Mouse (Mus musculus) common myeloid progenitor, adult 5-6 weeks (primary cell): Measurements from ENCODE around the gene Cadps2. TPM values are rescaled to one million over a fixed set of nuclear protein-coding genes. Genes with fewer than 3 reads are reported as not detected.

Experiments used
- ATAC-seq: replicated peaks from 2 replicates; pipeline ENCODE4 v1.8.0; 2016; ENCODE audit warnings: low read depth, mild to moderate bottlenecking, moderate TSS enrichment, inconsistent platforms; ENCODE audit not compliant: poor library complexity, severe bottlenecking
- total RNA-seq: library from RNA; stranded (forward); fragments of 200-1000, 187-1606 nt; gene quantifications from 2 replicates; pipeline ENCODE4 v1.2.3, GENCODE M21; 2017

Gene Cadps2
- total RNA-seq, 1 experiment from 2014 or later = 2.4 TPM

- ATAC-seq = no peak
Measured at GRCm38 (mm10) chr6:23386711-23387110, 452.5 kb downstream of the Cadps2 start.

GRCm38 (mm10) chr6:23383004-23383347, 456.2 kb downstream of the Cadps2 start:
- no peak for ATAC-seq

DNA sequence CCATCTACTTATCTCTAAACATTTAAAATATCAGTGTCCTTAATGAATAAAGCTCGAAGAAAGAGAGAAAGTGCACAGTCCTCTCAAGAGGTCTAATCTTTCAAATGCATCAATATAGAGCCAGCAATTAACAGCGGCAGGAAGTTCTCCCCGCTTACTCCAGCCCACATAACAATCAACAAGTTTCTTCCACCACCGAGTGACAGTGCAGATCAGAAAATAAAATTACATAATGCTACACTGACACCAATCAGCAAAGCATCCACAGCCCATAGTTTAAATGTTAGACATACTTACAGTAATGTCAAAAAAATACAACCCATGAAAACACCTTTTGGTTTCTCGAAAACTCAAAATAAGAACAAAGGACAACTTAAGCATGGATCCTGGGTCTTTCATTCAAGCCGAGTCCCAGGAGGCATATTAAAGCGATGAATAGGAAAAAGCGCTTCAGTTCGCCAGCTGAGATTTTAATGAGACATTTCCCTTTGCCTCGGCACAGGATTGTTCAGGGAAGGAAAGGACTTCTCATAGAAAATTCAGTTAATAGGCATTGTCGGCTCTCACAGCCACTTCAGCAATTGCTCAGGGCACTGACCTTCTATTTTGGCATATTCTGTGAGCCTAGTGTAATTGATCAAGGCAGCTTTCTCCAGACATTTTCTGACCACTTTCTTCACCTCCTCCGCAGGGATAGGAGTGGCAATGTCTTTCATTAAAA, 456.8 kb downstream of the Cadps2 start:
- ATAC-seq = no peak

DNA sequence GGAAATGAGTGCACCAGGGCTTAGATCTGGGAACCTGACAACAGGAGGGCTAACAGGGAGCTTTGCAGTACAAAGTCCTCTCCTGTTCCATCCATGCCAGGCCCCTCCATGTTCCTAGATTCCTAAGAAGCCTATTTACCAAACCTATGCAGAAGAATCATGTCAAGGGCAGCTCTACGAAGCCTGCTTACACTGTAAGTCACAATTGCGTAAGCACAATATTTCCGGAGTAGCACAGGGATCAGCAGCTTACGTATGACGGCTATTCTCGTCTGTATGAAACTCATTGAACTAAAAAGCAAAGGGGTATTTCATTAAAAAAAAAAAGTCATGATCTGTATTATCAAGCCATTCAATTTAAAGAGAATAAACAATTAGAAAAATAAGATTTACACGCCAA, 462.9 kb downstream of the Cadps2 start:
- no peak for ATAC-seq

GRCm38 (mm10) chr6:23361842-23362451, 477.3 kb downstream of the Cadps2 start:
- no peak for ATAC-seq

- no peak for ATAC-seq
Measured at GRCm38 (mm10) chr6:23360596-23360995, 478.6 kb downstream of the Cadps2 start.

DNA sequence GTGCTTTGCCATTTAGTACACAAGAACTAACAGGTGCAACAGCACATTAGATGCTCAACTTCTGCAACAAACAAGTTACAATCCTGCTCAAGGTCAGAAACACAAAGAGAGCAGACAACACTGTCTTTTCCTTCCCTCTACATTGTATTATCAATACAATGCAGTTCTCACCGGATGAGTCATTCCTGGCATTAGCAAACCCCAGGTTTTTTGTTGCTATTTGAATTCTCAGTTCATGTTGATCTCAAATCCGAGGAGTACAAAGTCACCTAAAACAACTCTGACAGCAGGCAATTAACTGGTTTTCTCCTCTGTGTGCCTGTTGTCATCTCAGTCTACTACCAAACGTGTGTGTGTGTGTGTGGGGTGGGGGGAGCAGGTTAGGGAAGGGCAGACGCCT, 483.1 kb downstream of the Cadps2 start:
- ATAC-seq = no peak

DNA sequence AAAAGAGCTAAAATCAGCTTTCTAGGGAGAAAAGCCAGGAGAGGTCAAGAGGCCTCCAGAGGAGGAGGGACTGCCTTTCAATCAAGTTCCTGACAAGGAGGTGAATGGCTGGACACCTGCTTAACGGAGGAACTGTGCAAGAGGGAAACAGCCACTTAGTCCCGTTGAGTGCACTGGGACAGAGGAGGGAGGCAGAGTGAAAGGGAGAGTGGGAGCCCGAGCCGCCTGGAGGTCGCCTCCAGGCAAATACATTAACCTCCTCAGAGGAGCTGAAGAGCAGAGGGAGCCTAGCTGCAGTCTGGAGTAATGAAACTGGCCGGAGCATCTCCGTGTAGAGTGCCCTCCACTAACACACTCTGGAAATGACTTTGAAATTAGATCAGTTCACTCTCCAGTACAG, 485.7 kb downstream of the Cadps2 start:
- no peak for ATAC-seq

DNA sequence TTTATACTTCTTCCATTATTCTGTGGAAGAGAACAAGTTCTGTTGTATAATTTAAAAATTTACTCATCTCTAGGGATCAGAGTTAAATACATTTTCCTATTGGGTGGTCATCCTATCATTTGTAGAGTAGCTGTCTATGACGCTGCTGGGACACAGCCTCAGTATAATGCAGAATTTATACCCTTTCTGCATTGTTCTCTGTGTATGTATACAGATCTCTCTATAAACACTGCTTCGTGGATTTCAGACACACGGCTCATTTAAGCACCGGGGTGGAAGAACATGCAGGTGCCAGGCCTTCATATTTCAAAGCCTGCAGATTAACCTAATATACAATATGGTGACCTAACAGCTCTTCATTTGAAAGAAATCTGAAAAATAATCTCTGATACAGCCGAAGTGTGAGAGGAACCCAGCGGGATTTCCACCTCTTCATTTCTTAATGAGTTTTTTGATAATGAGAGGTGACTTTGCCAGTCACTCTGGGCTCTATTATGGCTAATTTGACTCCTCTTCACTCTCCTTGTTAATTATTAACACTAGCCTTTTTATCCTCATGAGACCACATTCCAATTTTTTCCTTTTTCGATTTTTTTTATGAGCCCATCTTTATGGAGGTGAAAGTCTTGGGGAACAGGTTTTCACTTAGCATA, 501.7 kb downstream of the Cadps2 start:
- ATAC-seq = no peak

- ATAC-seq = no peak
Measured at GRCm38 (mm10) chr6:23314945-23315344, 524.3 kb downstream of the Cadps2 start.

DNA sequence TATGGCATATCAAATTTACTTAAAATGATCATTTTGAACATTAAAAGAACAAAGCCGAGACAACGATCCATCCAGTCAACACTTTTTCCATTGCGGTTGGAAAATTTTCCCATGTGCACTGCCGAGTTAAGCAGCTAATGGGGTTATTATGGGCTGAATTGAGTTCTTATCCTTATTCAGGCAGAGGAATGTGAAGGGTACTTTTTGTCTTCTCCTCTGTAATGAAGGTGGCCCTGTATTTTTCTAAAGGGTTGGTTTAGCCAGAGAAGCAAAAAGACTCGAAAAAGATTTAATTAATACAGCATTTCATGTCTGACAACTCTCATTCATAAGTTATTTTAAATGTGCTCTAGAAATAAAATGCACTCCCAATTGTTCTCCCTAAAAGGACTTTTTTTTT, 524.9 kb downstream of the Cadps2 start:
- no peak for ATAC-seq

DNA sequence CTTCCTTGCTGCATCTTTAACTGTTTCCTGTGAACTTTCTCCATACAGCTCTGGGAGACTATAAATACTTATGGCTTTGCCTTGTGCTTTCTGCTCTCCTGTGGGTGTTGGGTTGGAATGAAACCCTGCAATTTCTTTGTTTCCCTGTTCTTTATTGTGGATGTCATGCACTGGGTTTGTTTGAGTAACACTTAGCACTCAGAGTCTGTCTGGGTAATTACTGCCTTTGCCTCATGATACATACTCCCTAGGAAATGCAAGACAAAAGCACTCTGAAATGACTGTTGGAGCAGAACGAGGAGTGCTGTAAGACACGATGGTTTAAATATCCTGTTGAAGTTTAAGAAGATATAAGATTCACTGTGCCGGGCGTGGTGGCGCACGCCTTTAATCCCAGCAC, 533.2 kb downstream of the Cadps2 start:
- no peak for ATAC-seq

DNA sequence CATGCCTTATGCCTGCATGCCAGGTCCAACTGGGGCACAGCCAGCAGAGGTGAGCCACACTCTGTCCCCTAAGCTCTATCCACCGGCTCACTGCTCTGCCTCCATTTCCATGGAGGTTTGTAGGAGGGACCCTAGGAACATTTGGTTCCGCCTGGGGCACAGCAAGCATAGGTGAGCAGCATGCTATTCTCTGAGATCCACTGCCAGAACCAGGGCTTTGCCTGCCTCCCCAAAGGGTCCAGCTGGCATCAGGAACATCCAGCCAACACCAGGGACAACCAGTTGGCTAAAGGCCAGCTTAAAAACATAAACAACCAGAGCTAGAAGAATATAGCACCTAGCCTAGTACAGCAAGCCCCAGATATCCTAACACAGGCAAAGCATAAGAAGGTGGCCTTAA, 540.6 kb downstream of the Cadps2 start:
- ATAC-seq = no peak

DNA sequence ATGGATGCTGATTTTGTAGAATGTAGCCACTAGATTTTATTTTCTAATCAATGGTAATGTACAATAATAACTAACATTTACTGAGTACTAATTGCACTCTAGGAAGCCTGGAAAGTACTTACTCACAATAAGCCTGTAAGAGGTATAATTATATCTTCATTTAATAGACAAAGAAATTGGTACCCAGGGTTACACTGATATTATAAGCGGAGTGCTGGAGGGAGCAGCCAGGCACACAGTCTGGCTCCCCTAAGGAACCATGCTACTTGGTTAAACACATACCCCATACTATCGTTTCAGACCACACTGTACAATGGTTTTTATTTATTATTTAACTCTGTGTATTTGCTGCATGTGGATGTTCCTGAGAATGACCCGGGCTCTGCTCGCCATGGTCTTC, 544.5 kb downstream of the Cadps2 start:
- no peak for ATAC-seq

DNA sequence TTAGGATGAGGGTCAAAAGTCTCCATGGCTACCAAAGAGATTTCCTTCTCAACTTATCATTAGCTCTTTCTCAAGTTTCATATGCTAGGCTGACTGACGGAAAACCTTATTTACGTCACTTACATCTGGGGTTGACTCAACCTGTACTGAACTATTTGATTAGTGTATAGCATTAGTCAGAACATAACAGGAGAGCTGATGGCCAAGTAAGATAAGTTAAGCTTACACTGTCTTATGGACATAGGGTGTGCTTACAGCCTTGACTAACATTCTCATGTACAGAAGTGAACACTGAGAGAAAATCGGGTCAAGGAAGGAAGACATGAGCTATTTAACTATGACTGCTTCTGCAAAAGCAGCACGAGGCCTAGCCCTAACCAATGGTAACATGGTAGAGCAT, 550.5 kb downstream of the Cadps2 start:
- ATAC-seq = no peak

DNA sequence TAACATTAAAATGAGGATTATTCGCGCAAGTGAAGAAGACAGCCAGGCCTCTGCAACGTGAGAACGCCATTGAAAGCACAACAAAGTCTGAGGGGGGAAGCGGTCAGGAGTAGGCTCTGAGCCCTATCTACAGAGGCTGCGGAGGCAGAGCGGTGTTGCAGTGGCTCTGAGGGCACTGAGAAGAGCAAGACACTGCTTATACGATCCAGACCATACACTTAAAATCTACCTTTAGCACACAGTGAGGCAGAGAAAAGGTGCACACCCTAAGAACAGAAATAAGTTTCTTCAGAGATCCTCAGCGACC, 557.8 kb downstream of the Cadps2 start:
- ATAC-seq = no peak

- no peak for ATAC-seq
Measured at GRCm38 (mm10) chr6:23280811-23281513, 558.3 kb downstream of the Cadps2 start.

DNA sequence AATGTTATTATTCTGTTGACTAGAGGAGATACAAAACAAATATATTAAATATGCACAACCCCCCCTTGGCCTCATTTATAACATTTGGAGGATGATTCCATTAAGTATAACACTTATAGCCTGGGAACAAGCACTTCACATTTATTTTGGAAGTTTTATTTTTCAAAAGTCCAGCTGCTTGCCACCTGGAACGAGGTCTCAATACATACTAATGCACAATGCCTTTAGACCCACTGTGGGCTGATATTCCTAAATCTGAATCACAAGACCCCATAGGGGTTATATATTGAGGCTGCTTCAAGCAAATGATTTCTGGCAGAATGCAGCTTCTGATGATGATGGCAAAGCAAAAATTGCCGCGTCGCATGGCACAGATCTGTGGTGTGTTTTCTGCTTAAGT, 565.7 kb downstream of the Cadps2 start:
- ATAC-seq = no peak

GRCm38 (mm10) chr6:23272979-23273378, 566.2 kb downstream of the Cadps2 start:
- ATAC-seq = no peak

DNA sequence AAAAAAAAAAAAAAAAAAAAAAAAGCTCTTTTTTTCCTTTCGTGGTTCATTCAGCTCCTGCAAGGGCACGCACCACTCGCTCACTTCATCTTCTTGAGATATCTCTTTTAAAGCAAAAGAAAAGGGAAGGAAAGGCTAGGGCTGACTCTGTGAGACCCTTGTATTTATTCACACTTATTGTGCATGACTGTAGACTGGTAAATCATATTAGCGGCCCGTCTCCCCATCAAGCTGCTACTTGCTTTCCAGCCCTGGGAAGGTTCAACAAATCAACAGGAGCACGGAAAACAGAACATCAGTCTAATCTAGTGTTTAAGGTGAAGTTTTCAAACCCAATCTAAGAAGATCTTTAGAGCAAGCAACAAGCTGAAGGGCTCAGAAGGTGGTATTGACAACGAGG, 566.7 kb downstream of the Cadps2 start:
- ATAC-seq = no peak

GRCm38 (mm10) chr6:23260738-23261050, 578.5 kb downstream of the Cadps2 start:
- ATAC-seq = no peak
